Mouse (Mus musculus) hematopoietic stem cell, adult 5-6 weeks (primary cell): ENCODE data around the gene Nckap5. TPM values are rescaled to one million over a fixed set of nuclear protein-coding genes. Genes with fewer than 3 reads are reported as not detected.
"Not testable (repeated sequence)": the region's sequence is repeated elsewhere in the genome, so short reads cannot be mapped to it uniquely, and the experiment has no call there.

Experiments
- ATAC-seq, 2 experiments: fragments of 125-278 bp in 1 of 2; replicated peaks in 1 of 2; 2 replicates each; pipeline ENCODE4 v1.8.0; 2016 to 2017; ENCODE audit warnings: inconsistent platforms in 2 of 2, mild to moderate bottlenecking in 2 of 2, moderate number of reproducible peaks in 2 of 2, low read depth in 1 of 2, moderate TSS enrichment in 1 of 2; ENCODE audit not compliant: low FRiP score in 2 of 2, poor library complexity in 2 of 2, severe bottlenecking in 2 of 2, insufficient read depth in 1 of 2, low TSS enrichment in 1 of 2
- total RNA-seq: library from RNA; stranded (forward); fragments of 172-1452, 232-1000 nt; gene quantifications from 2 replicates; pipeline ENCODE4 v1.2.3, GENCODE M21; 2017

Gene Nckap5
- total RNA-seq, 1 experiment from 2014 or later: not detected

- no peak for ATAC-seq
Measured at GRCm38 (mm10) chr1:126799379-126799798, 31.2 kb downstream of the Nckap5 start.

GRCm38 (mm10) chr1:126780354-126780941, 50.2 kb downstream of the Nckap5 start:
- ATAC-seq: not testable (repeated sequence)

- not testable (repeated sequence) for ATAC-seq
Measured at GRCm38 (mm10) chr1:126773947-126774346, 56.7 kb downstream of the Nckap5 start.

- no peak for ATAC-seq
Measured at GRCm38 (mm10) chr1:126766971-126767370, 63.6 kb downstream of the Nckap5 start.

GRCm38 (mm10) chr1:126765506-126766170, 65.0 kb downstream of the Nckap5 start:
- ATAC-seq: no peak

- no peak for ATAC-seq
Measured at GRCm38 (mm10) chr1:126764201-126764600, 66.4 kb downstream of the Nckap5 start.

- no peak for ATAC-seq
Measured at GRCm38 (mm10) chr1:126763192-126763591, 67.4 kb downstream of the Nckap5 start.

GRCm38 (mm10) chr1:126760386-126760785, 70.2 kb downstream of the Nckap5 start:
- ATAC-seq: no peak

- ATAC-seq: no peak
Measured at GRCm38 (mm10) chr1:126755682-126756081, 74.9 kb downstream of the Nckap5 start.

GRCm38 (mm10) chr1:126753611-126754010, 77.0 kb downstream of the Nckap5 start:
- no peak for ATAC-seq

- no peak for ATAC-seq
Measured at GRCm38 (mm10) chr1:126752247-126753037, 78.2 kb downstream of the Nckap5 start.

GRCm38 (mm10) chr1:126751137-126751536, 79.5 kb downstream of the Nckap5 start:
- no peak for ATAC-seq

GRCm38 (mm10) chr1:126750156-126750555, 80.4 kb downstream of the Nckap5 start:
- ATAC-seq: no peak

GRCm38 (mm10) chr1:126747914-126748313, 82.7 kb downstream of the Nckap5 start:
- no peak for ATAC-seq

- ATAC-seq: no peak
Measured at GRCm38 (mm10) chr1:126745482-126746136, 85.0 kb downstream of the Nckap5 start.

- no peak for ATAC-seq
Measured at GRCm38 (mm10) chr1:126744631-126745305, 85.8 kb downstream of the Nckap5 start.

- peak in 1 of 2 experiments; percentile 37; a peak in 1 of 4 replicates for ATAC-seq
Measured at GRCm38 (mm10) chr1:126738291-126738640, 92.3 kb downstream of the Nckap5 start.
